ENCODE assay signal across 9 mouse cellular contexts in the genomic region with DNA sequence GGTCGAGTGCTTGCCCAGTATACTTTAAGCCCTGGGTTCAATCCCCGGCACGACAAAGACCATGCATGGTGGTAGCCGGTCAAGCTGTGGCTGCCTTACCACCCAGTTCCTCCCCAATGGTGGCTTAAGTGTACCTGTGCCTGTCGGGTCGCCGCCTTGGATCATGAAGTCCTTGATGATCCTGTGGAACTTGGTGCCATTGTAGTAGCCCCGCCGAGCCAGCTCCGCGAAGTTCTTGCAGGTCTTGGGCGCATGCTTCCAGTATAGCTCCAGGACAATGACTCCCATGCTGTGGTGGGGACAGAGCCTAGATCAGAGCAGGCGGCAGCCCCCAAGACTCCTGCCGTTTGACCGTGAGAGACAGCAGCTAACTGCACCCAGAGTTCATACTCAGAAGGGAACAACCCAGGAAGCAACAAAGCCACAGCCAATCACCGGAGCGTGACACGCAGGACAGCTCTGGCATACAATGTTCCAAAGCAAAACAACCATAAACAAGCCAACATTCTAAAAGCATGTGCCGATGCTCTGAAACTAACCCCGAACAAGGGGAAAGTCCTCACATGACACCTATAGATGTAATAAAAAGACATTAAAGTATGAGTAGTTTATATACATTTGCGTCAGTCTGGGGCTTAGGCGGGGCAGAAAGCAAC. TPM values are rescaled to one million over a fixed set of nuclear protein-coding genes. Genes with fewer than 3 reads are reported as not detected.
DNase-seq lines count a peak whose midpoint lies in the region; ATAC-seq and TF ChIP-seq lines count a peak whose summit lies in the region.
"Had no signal": no experiment of that assay in that cellular context is flagged by ENCODE, and none has a peak within 500 bp of the region (broad histone marks: within the 10 kb centered on the region; RNA-seq: fewer than 3 reads in every experiment).

No protein-coding gene starts in this region.

- H3K4me1 ChIP-seq in hindbrain, embryonic 10.5 days (replicated peaks), result peaks cover 49% of the 10 kb centered on the region
- H3K4me1 ChIP-seq in hindbrain, postnatal 0 days (ENCODE audit: insufficient read depth, low read length), result peaks cover 3% of the 10 kb centered on the region; the same call in 1 of the 2 replicates
- H3K4me1 ChIP-seq in stomach, embryonic 16.5 days (ENCODE audit: control insufficient read depth, insufficient read depth, low read length), result peaks cover 23% of the 10 kb centered on the region
- peaks cover 3% of the 10 kb centered on the region; the same call in 1 of the 2 replicates for H3K4me1 ChIP-seq in stomach, postnatal 0 days (replicated peaks; ENCODE audit: control insufficient read depth, insufficient read depth)
- peaks cover 16% of the 10 kb centered on the region; the same call in 1 of the 2 replicates for H3K4me1 ChIP-seq in intestine, embryonic 14.5 days (replicated peaks; ENCODE audit: control insufficient read depth, insufficient read depth, low read length)

- H3K4me2 ChIP-seq in hindbrain, postnatal 0 days (ENCODE audit: low read depth, low read length), result no peak overlapping the region; the same call in 1 of the 2 replicates
- H3K4me2 ChIP-seq in stomach, embryonic 16.5 days (ENCODE audit: low read depth, low read length), result peak overlapping the region; percentile 67
- no peak overlapping the region for H3K4me2 ChIP-seq in stomach, postnatal 0 days (replicated peaks; ENCODE audit: low read depth)
- H3K4me2 ChIP-seq in intestine, embryonic 14.5 days (ENCODE audit: low read length), result peak overlapping the region; percentile 85

- no peaks in the 10 kb centered on the region for H3K9me3 ChIP-seq in hindbrain, embryonic 10.5 days
- no peaks in the 10 kb centered on the region for H3K9me3 ChIP-seq in hindbrain, postnatal 0 days (ENCODE audit: low read length)
- H3K9me3 ChIP-seq in stomach, embryonic 16.5 days (replicated peaks; ENCODE audit: control insufficient read depth, low read length), result no peaks in the 10 kb centered on the region
- no peaks in the 10 kb centered on the region for H3K9me3 ChIP-seq in stomach, postnatal 0 days (ENCODE audit: control insufficient read depth, low read length)
- H3K9me3 ChIP-seq in intestine, embryonic 14.5 days (ENCODE audit: control insufficient read depth, low read length), result no peaks in the 10 kb centered on the region

- H3K36me3 ChIP-seq in hindbrain, embryonic 10.5 days, result peaks cover 53% of the 10 kb centered on the region
- H3K36me3 ChIP-seq in hindbrain, postnatal 0 days (ENCODE audit: insufficient read depth, low read length), result peaks cover 14% of the 10 kb centered on the region; the same call in 1 of the 2 replicates
- H3K36me3 ChIP-seq in stomach, embryonic 16.5 days (ENCODE audit: control insufficient read depth, insufficient read depth, low read length), result peaks cover 7% of the 10 kb centered on the region; the same call in 1 of the 2 replicates
- 0 out of 2 replicates have a peak, but pooled peaks cover 7% of the 10 kb centered on the region for H3K36me3 ChIP-seq in stomach, postnatal 0 days (ENCODE audit: control insufficient read depth, insufficient read depth, low read length)
- H3K36me3 ChIP-seq in intestine, embryonic 14.5 days (ENCODE audit: control insufficient read depth, insufficient read depth, low read length), result peaks cover 45% of the 10 kb centered on the region

- TF ChIP-seq EP300 in stomach, postnatal 0 days (optimal IDR thresholded peaks at IDR 0.05), result no peak

- H3K9ac ChIP-seq in hindbrain, postnatal 0 days (replicated peaks; ENCODE audit: low read length), result no peak overlapping the region
- peak overlapping the region; percentile 32 for H3K9ac ChIP-seq in stomach, embryonic 16.5 days (ENCODE audit: low read length)
- no peak overlapping the region for H3K9ac ChIP-seq in stomach, postnatal 0 days (ENCODE audit: low read length)
- H3K9ac ChIP-seq in intestine, embryonic 14.5 days (ENCODE audit: low read length), result no peak overlapping the region

- no peak for DNase-seq in hindbrain, embryonic 10.5 days (ENCODE audit: low spot score)
- DNase-seq in hindbrain, postnatal 0 days (ENCODE audit: low spot score), result no peak
- no peak for DNase-seq in stomach, postnatal 0 days (ENCODE audit: low spot score)
- no peak for DNase-seq in intestine, embryonic 14.5 days (ENCODE audit: low spot score)
- no peak for DNase-seq in ovary, postnatal 10 days (ENCODE audit: low spot score)
- no peak for DNase-seq in ovary, adult 18-20 months (ENCODE audit: low spot score)
- DNase-seq in embryo, embryonic 9.5 days (ENCODE audit: extremely low spot score), result no peak
- DNase-seq: kidney, adult 8-10 months had no signal

- H3K27ac ChIP-seq in hindbrain, embryonic 10.5 days, result no peak overlapping the region
- H3K27ac ChIP-seq in hindbrain, postnatal 0 days, result no peak overlapping the region
- H3K27ac ChIP-seq in stomach, embryonic 16.5 days (ENCODE audit: low read length), result no peak overlapping the region
- no peak overlapping the region for H3K27ac ChIP-seq in stomach, postnatal 0 days (replicated peaks)
- no peak overlapping the region for H3K27ac ChIP-seq in intestine, embryonic 14.5 days (ENCODE audit: low read depth)

- 94% methylated on average over 22 of the region's 22 CpGs for WGBS in hindbrain, embryonic 10.5 days
- 84% methylated on average over 22 of the region's 22 CpGs for WGBS in hindbrain, postnatal 0 days
- 86% methylated on average over 22 of the region's 22 CpGs for WGBS in stomach, embryonic 16.5 days
- WGBS in stomach, postnatal 0 days, result 87% methylated on average over 22 of the region's 22 CpGs
- WGBS in intestine, embryonic 14.5 days, result 91% methylated on average over 22 of the region's 22 CpGs

- H3K27me3 ChIP-seq in hindbrain, embryonic 10.5 days (ENCODE audit: insufficient read depth, poor library complexity, severe bottlenecking), result no peaks in the 10 kb centered on the region
- no peaks in the 10 kb centered on the region for H3K27me3 ChIP-seq in hindbrain, postnatal 0 days (ENCODE audit: insufficient read depth, low read length)
- no peaks in the 10 kb centered on the region for H3K27me3 ChIP-seq in stomach, embryonic 16.5 days (ENCODE audit: control insufficient read depth, insufficient read depth, low read length)
- no peaks in the 10 kb centered on the region for H3K27me3 ChIP-seq in stomach, postnatal 0 days (ENCODE audit: control insufficient read depth, insufficient read depth, low read length)
- no peaks in the 10 kb centered on the region for H3K27me3 ChIP-seq in intestine, embryonic 14.5 days (replicated peaks; ENCODE audit: control insufficient read depth, insufficient read depth, low read length)

- TF ChIP-seq CTCF in hindbrain, postnatal 0 days (IDR thresholded peaks at IDR 0.05; ENCODE audit: low read depth), result no peak
- no peak for TF ChIP-seq CTCF in stomach, postnatal 0 days (IDR thresholded peaks at IDR 0.05; ENCODE audit: low read depth)

- ATAC-seq in hindbrain, postnatal 0 days, result no peak
- no peak for ATAC-seq in stomach, embryonic 16.5 days (ENCODE audit: insufficient read depth, low FRiP score)
- no peak for ATAC-seq in stomach, postnatal 0 days (ENCODE audit: low FRiP score, low TSS enrichment)
- no peak for ATAC-seq in intestine, embryonic 14.5 days (replicated peaks; ENCODE audit: low FRiP score, low TSS enrichment, low read depth)

- H3K4me3 ChIP-seq in hindbrain, embryonic 10.5 days, result peak overlapping the region; percentile 94
- no peak overlapping the region for H3K4me3 ChIP-seq in hindbrain, postnatal 0 days (ENCODE audit: low read length)
- peak overlapping the region; percentile 69; the same call in 1 of the 2 replicates for H3K4me3 ChIP-seq in stomach, embryonic 16.5 days (replicated peaks; ENCODE audit: low read length)
- no peak overlapping the region for H3K4me3 ChIP-seq in stomach, postnatal 0 days (ENCODE audit: low read depth, low read length)
- H3K4me3 ChIP-seq in intestine, embryonic 14.5 days (ENCODE audit: low read depth, low read length), result no peak overlapping the region

RNA-seq across cellular contexts. Expression of a gene that starts 2.3 kb away (rescaled TPM):
- polyA plus RNA-seq in hindbrain, embryonic 10.5 days (2016; fragmentation: Nextera tagmentation; extraction: Ambion mirVana), result 173 and 211 TPM in 2 replicates
- 72.6 and 81.4 TPM in 2 replicates for total RNA-seq in hindbrain, postnatal 0 days (2014; rRNA removed)
- polyA plus RNA-seq in hindbrain, postnatal 0 days (2015; fragmentation: Nextera tagmentation; extraction: Ambion mirVana), result 84.3 and 87.7 TPM in 2 replicates
- polyA plus RNA-seq in stomach, embryonic 16.5 days (2015; fragmentation: Nextera tagmentation; extraction: Ambion mirVana), result 129 and 130 TPM in 2 replicates
- polyA plus RNA-seq in stomach, postnatal 0 days (2015; fragmentation: Nextera tagmentation; extraction: Ambion mirVana), result 64.6 and 65.9 TPM in 2 replicates
- 165 and 170 TPM in 2 replicates for polyA plus RNA-seq in intestine, embryonic 14.5 days (2014; fragmentation: Nextera tagmentation; extraction: Ambion mirVana)

RNA-seq across cellular contexts. Expression of a gene that starts 6.9 kb away (rescaled TPM):
- 58.7 and 68.6 TPM in 2 replicates for polyA plus RNA-seq in hindbrain, embryonic 10.5 days (2016; fragmentation: Nextera tagmentation; extraction: Ambion mirVana)
- total RNA-seq in hindbrain, postnatal 0 days (2014; rRNA removed), result 181 and 262 TPM in 2 replicates
- 139 and 145 TPM in 2 replicates for polyA plus RNA-seq in hindbrain, postnatal 0 days (2015; fragmentation: Nextera tagmentation; extraction: Ambion mirVana)
- polyA plus RNA-seq in stomach, embryonic 16.5 days (2015; fragmentation: Nextera tagmentation; extraction: Ambion mirVana), result 82.2 and 83.0 TPM in 2 replicates
- 91.2 and 97.2 TPM in 2 replicates for polyA plus RNA-seq in stomach, postnatal 0 days (2015; fragmentation: Nextera tagmentation; extraction: Ambion mirVana)
- polyA plus RNA-seq in intestine, embryonic 14.5 days (2014; fragmentation: Nextera tagmentation; extraction: Ambion mirVana), result 72.4 and 77.4 TPM in 2 replicates

RNA-seq across cellular contexts. Expression of a gene that starts 23.8 kb away (rescaled TPM):
- 3.0 and 5.6 TPM in 2 replicates for polyA plus RNA-seq in hindbrain, embryonic 10.5 days (2016; fragmentation: Nextera tagmentation; extraction: Ambion mirVana)
- total RNA-seq in hindbrain, postnatal 0 days (2014; rRNA removed), result 56.1 and 65.8 TPM in 2 replicates
- 56.6 and 61.6 TPM in 2 replicates for polyA plus RNA-seq in hindbrain, postnatal 0 days (2015; fragmentation: Nextera tagmentation; extraction: Ambion mirVana)
- 6.9 and 7.5 TPM in 2 replicates for polyA plus RNA-seq in stomach, embryonic 16.5 days (2015; fragmentation: Nextera tagmentation; extraction: Ambion mirVana)
- polyA plus RNA-seq in stomach, postnatal 0 days (2015; fragmentation: Nextera tagmentation; extraction: Ambion mirVana), result 4.8 and 5.3 TPM in 2 replicates
- 12.9 and 14.6 TPM in 2 replicates for polyA plus RNA-seq in intestine, embryonic 14.5 days (2014; fragmentation: Nextera tagmentation; extraction: Ambion mirVana)

RNA-seq across cellular contexts. Expression of a gene that starts 55.7 kb away (rescaled TPM):
- 0.71 and 1.1 TPM in 2 replicates for polyA plus RNA-seq in hindbrain, embryonic 10.5 days (2016; fragmentation: Nextera tagmentation; extraction: Ambion mirVana)
- total RNA-seq in hindbrain, postnatal 0 days (2014; rRNA removed), result 2.3 and 2.8 TPM in 2 replicates
- 1.7 and 2.3 TPM in 2 replicates for polyA plus RNA-seq in hindbrain, postnatal 0 days (2015; fragmentation: Nextera tagmentation; extraction: Ambion mirVana)
- 1.8 and 2.6 TPM in 2 replicates for polyA plus RNA-seq in stomach, embryonic 16.5 days (2015; fragmentation: Nextera tagmentation; extraction: Ambion mirVana)
- 1.3 TPM in 2 replicates for polyA plus RNA-seq in stomach, postnatal 0 days (2015; fragmentation: Nextera tagmentation; extraction: Ambion mirVana)
- polyA plus RNA-seq in intestine, embryonic 14.5 days (2014; fragmentation: Nextera tagmentation; extraction: Ambion mirVana), result 0.18 and 0.32 TPM in 2 replicates

Comparison
In these comparisons a context has a peak if more than half of its experiments do, and no peak if none do; other contexts are left out.
1. H3K4me3 ChIP-seq: peak in hindbrain, embryonic 10.5 days (single experiment) and stomach, embryonic 16.5 days (single experiment); none in hindbrain, postnatal 0 days (single experiment), stomach, postnatal 0 days (single experiment) and intestine, embryonic 14.5 days (single experiment).
2. H3K4me2 ChIP-seq: peak in stomach, embryonic 16.5 days (single experiment) and intestine, embryonic 14.5 days (single experiment); none in hindbrain, postnatal 0 days (single experiment) and stomach, postnatal 0 days (single experiment).